Mouse (Mus musculus) midbrain, embryonic 14.5 days (tissue): Measurements from ENCODE around the gene Depdc1b. TPM values are rescaled to one million over a fixed set of nuclear protein-coding genes. Genes with fewer than 3 reads are reported as not detected.
A peak's percentile ranks its signal among the peaks of the same experiment; 100 is the strongest.

Experiments used
- ATAC-seq: fragments of 200-750 bp; cut with Nextera tagmentation; 2 replicates; pipeline ENCODE4 v1.8.0; 2017; ENCODE audit warnings: moderate number of reproducible peaks, moderate library complexity; ENCODE audit not compliant: low FRiP score, low TSS enrichment
- DNase-seq: peaks from one replicate; pipeline ENCODE4 v3.0.0-alpha.2; 2015
- H3K27ac ChIP-seq: fragments of 300-500 bp; sonication (generic); replicated peaks from 2 replicates; pipeline ENCODE4 v1.5.1; 2014; ENCODE audit warnings: mild to moderate bottlenecking, low read depth, low read length, moderate library complexity
- H3K27me3 ChIP-seq: fragments of 300-500 bp; sonication (generic); 2 replicates; pipeline ENCODE4 v1.6.1; 2014; ENCODE audit warnings: low read length, control low read depth, mixed read lengths; ENCODE audit not compliant: control insufficient read depth, insufficient read depth
- H3K36me3 ChIP-seq: fragments of 300-500 bp; sonication (generic); 2 replicates; pipeline ENCODE4 v1.6.1; 2014; ENCODE audit warnings: low read length, control low read depth; ENCODE audit not compliant: control insufficient read depth, insufficient read depth
- H3K4me1 ChIP-seq: fragments of 300-500 bp; sonication (generic); 2 replicates; pipeline ENCODE4 v1.6.1; 2014; ENCODE audit warnings: mild to moderate bottlenecking, antibody characterized with exemption, low read length, control low read depth; ENCODE audit not compliant: control insufficient read depth, insufficient read depth
- H3K4me2 ChIP-seq: fragments of 300-500 bp; sonication (generic); 2 replicates; pipeline ENCODE4 v1.6.1; 2014; ENCODE audit warnings: mild to moderate bottlenecking, low read length, moderate library complexity
- H3K4me3 ChIP-seq: fragments of 300-500 bp; sonication (generic); replicated peaks from 2 replicates; pipeline ENCODE4 v1.5.1; 2014; ENCODE audit warnings: low read depth, low read length
- H3K9ac ChIP-seq: fragments of 300-500 bp; sonication (generic); replicated peaks from 2 replicates; pipeline ENCODE4 v1.6.1; 2014; ENCODE audit warnings: mild to moderate bottlenecking, low read length, moderate library complexity
- H3K9me3 ChIP-seq: fragments of 300-500 bp; sonication (generic); 2 replicates; pipeline ENCODE4 v1.6.1; 2016; ENCODE audit warnings: low read length, control low read depth, mixed read lengths; ENCODE audit not compliant: control insufficient read depth
- WGBS: fragments of 180-500 bp; shearing (Covaris S2); extraction: QIAGEN DNeasy Blood & Tissue Kit; methylation state at CpG from one replicate; pipeline ENCODE4 v1.1.7; 2014; 5-methylcytosine and 5-hydroxymethylcytosine counted together
- polyA plus RNA-seq: library from polyadenylated mRNA; unstranded; fragments of >200 nt; fragmentation: Nextera tagmentation; extraction: Ambion mirVana; gene quantifications from 2 replicates; pipeline ENCODE4 v1.2.1, GENCODE M21; 2014

Gene Depdc1b
- polyA plus RNA-seq, 1 experiment from 2014 or later, result 2.5 TPM

DNA sequence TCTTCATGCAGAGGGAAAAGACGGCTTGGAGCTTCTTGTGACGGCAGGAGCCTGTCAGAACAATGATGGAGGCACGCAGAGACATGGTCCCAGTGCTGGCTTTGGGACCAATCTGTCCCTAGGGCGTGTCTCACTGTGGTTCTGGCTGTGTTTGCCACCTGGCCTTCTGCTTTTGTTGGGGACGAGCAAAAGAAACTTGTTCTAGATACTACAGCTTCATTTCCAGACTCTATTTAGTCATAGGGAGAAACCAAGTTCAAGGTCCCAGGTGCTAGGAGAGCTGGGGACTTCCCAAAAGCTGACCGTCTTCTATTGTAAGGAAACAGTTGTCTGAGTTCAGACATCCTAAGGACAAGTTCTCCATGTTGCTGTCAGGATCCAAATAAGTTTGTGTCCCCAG, 21.2 kb downstream of the Depdc1b start:
- Histone ChIP-seq H3K27me3 (no peaks in the 10 kb centered on the region), H3K36me3 (no peaks in the 10 kb centered on the region), H3K4me3 (no peak overlapping the region), H3K9ac (no peak overlapping the region), H3K27ac (no peak overlapping the region), H3K4me2 (no peak overlapping the region), H3K4me1 (no peaks in the 10 kb centered on the region), H3K9me3 (no peaks in the 10 kb centered on the region)
- ATAC-seq (no peak), DNase-seq (no peak)
- 91% methylated on average over 6 of the region's 6 CpGs for WGBS

DNA sequence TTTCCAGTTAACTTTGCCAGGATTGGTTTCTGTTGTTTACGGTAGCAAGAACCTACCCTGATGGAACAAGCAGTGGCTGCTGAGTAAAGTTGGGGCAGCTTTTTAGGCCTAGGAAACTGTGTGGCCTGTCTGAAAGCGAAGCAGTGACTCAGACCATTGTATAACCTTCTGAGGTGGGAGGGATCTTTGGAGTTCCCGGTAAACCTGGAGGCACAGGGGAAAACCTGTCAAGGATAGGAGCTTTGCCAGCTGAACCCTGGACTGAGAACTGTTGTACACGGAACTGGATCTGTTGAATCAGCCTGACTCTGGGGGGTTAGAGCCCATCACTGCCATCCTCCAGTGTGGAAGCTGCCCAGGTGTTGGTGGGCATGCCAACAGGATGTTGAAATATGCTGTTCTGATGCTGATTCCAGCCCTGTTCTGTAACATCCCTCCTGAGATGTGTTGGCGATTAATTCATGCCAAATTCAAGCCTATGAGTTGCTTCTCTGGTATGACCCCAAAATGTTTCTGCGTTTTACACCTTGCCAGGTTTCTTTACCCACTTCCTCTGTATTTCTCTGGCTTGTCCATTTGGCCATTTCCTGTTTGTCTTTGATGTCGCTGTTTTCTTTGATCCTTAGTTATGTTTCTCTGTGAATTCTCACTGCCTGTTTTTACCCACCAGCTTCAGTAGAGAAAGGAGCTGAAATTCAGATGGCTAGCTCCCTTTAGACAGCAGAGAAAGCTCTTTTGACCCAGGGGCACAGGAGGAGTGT, 22.1 kb downstream of the Depdc1b start:
- Histone ChIP-seq H3K4me3 (no peak overlapping the region), H3K9me3 (no peaks in the 10 kb centered on the region), H3K4me1 (no peaks in the 10 kb centered on the region), H3K36me3 (no peaks in the 10 kb centered on the region), H3K4me2 (no peak overlapping the region), H3K9ac (no peak overlapping the region), H3K27me3 (no peaks in the 10 kb centered on the region), H3K27ac (no peak overlapping the region)
- no peak for ATAC-seq
- no peak for DNase-seq
- WGBS, result 89% methylated on average over 7 of the region's 7 CpGs

DNA sequence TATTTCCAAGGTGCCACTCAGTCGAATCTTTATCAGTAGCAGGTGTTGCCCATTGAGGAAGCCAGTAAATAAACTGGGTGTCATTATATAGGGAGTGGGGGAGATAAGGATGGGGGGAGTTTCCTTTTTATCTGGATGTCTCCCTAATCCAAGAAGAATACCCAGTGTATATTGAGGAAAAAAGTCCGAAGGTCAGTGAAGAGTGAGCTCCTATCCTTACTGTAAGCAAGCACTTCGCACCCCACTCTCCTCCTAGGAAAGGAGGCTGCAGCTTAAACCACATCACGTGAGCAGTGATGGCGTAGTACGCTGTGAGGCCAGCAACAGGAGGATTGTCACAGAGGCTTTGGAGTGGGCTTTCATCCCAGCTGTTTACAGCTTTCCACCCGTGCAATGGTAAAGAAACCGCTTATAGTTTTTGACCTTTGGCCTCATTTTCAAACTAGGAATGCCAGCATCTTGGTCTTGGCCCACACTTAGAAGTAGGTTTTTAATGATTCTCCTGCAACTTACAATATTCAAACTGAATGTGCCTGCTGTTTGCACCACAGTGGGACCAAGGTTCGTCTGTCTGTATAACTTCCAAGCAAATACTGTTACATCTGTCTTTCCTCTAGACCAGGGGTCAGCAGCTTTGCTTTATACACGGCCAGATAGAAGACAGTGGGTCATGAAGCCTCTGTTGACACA, 23.9 kb downstream of the Depdc1b start:
- Histone ChIP-seq H3K27me3 (no peaks in the 10 kb centered on the region), H3K9me3 (no peaks in the 10 kb centered on the region), H3K27ac (no peak overlapping the region), H3K9ac (no peak overlapping the region), H3K4me1 (no peaks in the 10 kb centered on the region), H3K4me3 (no peak overlapping the region), H3K36me3 (no peaks in the 10 kb centered on the region), H3K4me2 (no peak overlapping the region)
- DNase-seq (no peak), ATAC-seq (no peak)
- 92% methylated on average over 10 of the region's 10 CpGs for WGBS

DNA sequence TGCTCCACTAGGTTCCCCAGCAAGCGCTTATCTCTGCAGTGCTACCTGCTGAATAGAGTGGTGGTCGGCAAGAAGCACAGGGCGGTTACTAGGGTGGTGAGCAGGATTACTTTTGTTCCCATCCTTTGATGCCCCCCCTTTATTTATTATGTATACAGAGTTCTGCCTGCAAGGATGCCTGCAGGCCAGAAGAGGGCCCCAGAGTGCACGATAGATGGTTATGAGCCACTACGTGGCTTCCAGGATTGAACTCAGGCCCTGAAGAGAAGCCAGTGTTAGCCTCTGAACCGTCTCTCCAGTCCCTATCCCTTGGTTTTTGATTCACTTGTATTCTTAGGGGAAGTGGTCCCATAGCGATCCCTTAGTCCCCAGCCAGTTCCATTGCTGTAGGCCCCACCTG, 25.5 kb downstream of the Depdc1b start:
- Histone ChIP-seq H3K4me1 (no peaks in the 10 kb centered on the region), H3K27ac (no peak overlapping the region), H3K9me3 (no peaks in the 10 kb centered on the region), H3K4me2 (no peak overlapping the region), H3K9ac (no peak overlapping the region), H3K36me3 (no peaks in the 10 kb centered on the region), H3K4me3 (no peak overlapping the region), H3K27me3 (no peaks in the 10 kb centered on the region)
- DNase-seq, result peak; percentile 30
- 66% methylated on average over 7 of the region's 7 CpGs for WGBS
- ATAC-seq, result no peak

DNA sequence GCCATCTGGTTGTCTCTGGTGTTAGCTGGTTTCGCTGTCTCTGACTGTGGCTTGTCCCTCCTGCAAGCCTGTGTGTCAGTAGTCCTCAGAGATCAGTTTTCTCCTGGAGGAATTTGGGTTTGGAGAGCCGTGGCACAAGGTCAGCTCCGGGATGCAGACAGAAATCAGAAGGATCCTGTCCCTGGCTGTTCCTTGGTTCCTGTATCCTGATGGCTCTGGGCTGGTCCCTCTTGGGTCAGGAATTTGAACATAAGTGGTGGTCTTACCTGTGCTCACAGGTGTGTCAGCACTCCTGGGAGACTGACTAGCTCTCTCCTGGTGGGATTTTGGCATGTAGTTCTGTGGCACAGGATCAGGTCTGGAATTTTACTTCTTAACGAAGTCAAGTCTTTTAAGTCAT, 29.6 kb downstream of the Depdc1b start:
- Histone ChIP-seq H3K9ac (no peak overlapping the region), H3K27me3 (no peaks in the 10 kb centered on the region), H3K4me3 (no peak overlapping the region), H3K4me2 (no peak overlapping the region), H3K4me1 (no peaks in the 10 kb centered on the region), H3K27ac (no peak overlapping the region), H3K36me3 (no peaks in the 10 kb centered on the region), H3K9me3 (no peaks in the 10 kb centered on the region)
- WGBS, result 87% methylated on average over 4 of the region's 4 CpGs
- no peak for DNase-seq
- no peak for ATAC-seq

DNA sequence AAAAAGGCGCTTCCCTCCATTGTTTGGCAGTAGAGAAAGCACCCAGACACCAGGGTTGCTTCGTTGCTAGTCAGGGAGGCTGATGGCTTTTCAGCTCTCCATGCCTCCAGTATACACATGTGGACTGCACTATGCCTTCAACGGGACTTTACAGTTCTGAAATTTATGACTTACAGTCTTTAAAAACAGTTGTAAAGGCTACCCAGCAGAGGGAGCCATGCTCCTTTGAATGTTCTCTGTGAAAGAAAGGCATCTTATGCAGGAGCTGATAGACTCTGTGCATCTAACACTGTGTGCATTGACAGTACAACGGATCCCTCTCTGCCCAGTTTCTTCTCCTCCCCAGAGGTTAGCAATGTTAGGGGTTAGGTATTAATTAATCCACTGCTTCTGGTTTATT, 30.9 kb downstream of the Depdc1b start:
- H3K36me3 ChIP-seq, result no peaks in the 10 kb centered on the region
- no peak for ATAC-seq
- H3K9me3 ChIP-seq, result no peaks in the 10 kb centered on the region
- no peak overlapping the region for H3K4me3 ChIP-seq
- no peak overlapping the region for H3K27ac ChIP-seq
- 63% methylated on average over 4 of the region's 4 CpGs for WGBS
- no peak overlapping the region for H3K4me2 ChIP-seq
- peak; percentile 91 for DNase-seq
- H3K27me3 ChIP-seq, result no peaks in the 10 kb centered on the region
- no peak overlapping the region for H3K9ac ChIP-seq
- no peaks in the 10 kb centered on the region for H3K4me1 ChIP-seq

DNA sequence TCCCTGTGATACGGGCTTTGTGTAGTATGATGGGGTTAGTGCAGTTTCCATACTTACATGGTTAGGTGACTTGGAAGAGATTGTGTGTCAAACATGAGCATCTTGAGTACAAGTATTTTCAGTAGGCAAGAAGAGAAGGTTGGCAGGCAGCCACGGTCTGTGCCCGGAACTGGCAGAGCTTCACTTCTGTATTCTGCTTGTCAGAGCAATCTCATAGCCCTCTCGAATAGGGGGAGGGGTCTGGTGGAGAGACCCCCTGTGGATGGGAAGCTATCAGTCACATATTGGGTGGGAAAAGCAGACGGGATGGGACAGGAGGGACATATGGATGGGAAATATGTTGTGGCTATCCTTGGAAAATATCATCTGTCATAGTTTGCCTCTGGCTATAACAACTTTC, 33.5 kb downstream of the Depdc1b start:
- H3K4me2 ChIP-seq, result no peak overlapping the region
- no peak overlapping the region for H3K27ac ChIP-seq
- H3K36me3 ChIP-seq, result no peaks in the 10 kb centered on the region
- H3K27me3 ChIP-seq, result no peaks in the 10 kb centered on the region
- ATAC-seq (no peak), DNase-seq (no peak)
- H3K9me3 ChIP-seq, result no peaks in the 10 kb centered on the region
- no peak overlapping the region for H3K4me3 ChIP-seq
- no peaks in the 10 kb centered on the region for H3K4me1 ChIP-seq
- H3K9ac ChIP-seq, result no peak overlapping the region
- WGBS, result 81% methylated on average over 5 of the region's 5 CpGs

DNA sequence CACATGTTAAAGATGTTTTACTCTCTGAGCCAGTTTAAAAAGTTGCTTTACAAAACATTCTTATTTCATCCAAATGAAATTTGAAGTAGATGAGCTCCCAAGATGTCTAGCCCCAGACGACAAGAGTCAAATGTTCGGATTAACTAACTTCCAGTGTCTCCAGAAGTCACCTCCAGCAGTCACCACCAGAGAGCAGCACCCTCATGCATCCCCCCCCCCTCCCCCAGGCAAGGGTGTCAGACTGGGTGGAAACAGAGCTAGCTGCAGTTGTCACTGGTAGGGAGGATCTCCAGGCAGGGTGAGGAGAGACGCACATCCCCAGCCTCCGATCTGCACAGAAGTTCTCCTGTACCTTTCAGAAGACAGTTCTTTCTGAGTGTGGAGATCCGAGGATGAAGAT, 37.6 kb downstream of the Depdc1b start:
- Histone ChIP-seq H3K36me3 (no peaks in the 10 kb centered on the region), H3K4me3 (no peak overlapping the region), H3K4me1 (0 out of 2 replicates have a peak, but pooled peaks cover 2% of the 10 kb centered on the region), H3K4me2 (no peak overlapping the region), H3K9ac (no peak overlapping the region), H3K27me3 (no peaks in the 10 kb centered on the region), H3K9me3 (no peaks in the 10 kb centered on the region), H3K27ac (no peak overlapping the region)
- no peak for DNase-seq
- ATAC-seq, result no peak
- WGBS, result 88% methylated on average over 5 of the region's 5 CpGs
